Mouse (Mus musculus) testis, postnatal 10 days (tissue): ENCODE results near the gene Zfp639.

Source experiments
- DNase-seq: peaks from one replicate; pipeline ENCODE4 v3.0.0; 2021; ENCODE audit warnings: low spot score

The Zfp639 gene

GRCm38 (mm10) chr3:32509496-32510374 lies at the start of gene Zfp639:
Gene Zfp639, plus strand, starts transcription at chr3:32510259.
- DNase-seq = no peak

DNA sequence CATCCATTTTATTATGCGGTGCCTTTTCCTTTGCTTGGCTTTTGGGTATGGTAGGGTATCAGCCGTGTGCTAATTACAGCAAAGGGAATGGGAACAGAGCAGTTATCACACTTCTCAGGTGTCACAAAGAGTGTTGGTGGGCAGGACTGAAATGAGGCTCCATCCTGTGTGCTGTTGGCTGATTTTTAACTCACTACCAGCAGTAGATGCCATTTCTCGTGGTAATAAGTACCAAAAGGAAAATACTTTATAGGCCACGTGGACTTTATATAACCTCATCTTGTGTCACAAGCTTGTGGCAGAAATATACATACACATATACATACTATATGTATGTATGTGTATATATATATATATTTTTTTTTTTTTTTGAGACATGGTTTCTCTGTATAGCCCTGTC lies 42.7 kb upstream of the Zfp639 start:
- DNase-seq = no peak

- peak; percentile 7 for DNase-seq
Measured at GRCm38 (mm10) chr3:32468411-32468810, 41.6 kb upstream of the Zfp639 start.

DNA sequence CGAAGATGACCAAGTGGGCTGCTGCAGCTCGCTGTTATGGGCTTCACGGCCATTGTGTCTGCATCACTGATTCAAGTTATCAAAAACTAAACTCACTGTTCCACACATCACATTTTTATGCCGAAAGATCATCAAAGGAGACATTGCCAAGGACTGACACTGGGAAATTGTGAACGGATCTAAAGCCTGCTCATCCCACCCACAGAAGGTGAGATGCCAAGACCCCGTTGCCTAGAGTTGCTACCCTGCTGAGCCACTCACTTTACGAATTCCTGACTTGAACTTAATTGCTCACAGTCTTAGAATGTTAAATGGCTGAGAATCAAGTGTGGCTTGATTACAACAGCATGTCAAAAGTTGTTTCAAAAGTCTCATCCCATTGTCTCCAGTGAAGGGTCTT lies 39.6 kb upstream of the Zfp639 start:
- DNase-seq = no peak

- no peak for DNase-seq
Measured at GRCm38 (mm10) chr3:32471098-32471497, 39.0 kb upstream of the Zfp639 start.

GRCm38 (mm10) chr3:32472191-32472900 lies 37.7 kb upstream of the Zfp639 start:
- no peak for DNase-seq

- no peak for DNase-seq
Measured at GRCm38 (mm10) chr3:32473184-32473583, 36.9 kb upstream of the Zfp639 start.

DNA sequence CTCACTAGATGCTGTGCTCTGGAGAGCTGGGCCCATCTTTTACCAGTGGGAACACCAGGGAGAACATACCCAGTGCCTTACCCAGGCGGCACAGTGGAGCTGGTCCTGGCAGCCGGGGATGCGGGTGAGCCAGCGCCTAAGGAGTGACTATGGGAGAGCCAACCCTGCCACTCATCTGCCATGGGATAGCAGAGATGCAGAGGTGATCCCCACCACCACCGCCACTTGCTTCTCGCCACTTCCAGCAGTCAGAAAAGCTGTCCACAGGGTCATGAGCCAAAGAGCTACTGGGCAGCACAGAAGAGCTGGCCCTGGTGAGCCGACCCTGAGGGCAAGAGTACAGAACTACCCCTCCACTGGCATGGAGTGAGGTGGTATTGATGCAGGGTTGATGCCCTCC lies 30.1 kb upstream of the Zfp639 start:
- DNase-seq = no peak

GRCm38 (mm10) chr3:32483035-32483434 lies 27.0 kb upstream of the Zfp639 start:
- DNase-seq = no peak

- peak; percentile 31 for DNase-seq
Measured at GRCm38 (mm10) chr3:32486543-32486942, 23.5 kb upstream of the Zfp639 start.

GRCm38 (mm10) chr3:32488172-32488571 lies 21.9 kb upstream of the Zfp639 start:
- DNase-seq = no peak

- no peak for DNase-seq
Measured at GRCm38 (mm10) chr3:32490076-32490927, 19.8 kb upstream of the Zfp639 start.

DNA sequence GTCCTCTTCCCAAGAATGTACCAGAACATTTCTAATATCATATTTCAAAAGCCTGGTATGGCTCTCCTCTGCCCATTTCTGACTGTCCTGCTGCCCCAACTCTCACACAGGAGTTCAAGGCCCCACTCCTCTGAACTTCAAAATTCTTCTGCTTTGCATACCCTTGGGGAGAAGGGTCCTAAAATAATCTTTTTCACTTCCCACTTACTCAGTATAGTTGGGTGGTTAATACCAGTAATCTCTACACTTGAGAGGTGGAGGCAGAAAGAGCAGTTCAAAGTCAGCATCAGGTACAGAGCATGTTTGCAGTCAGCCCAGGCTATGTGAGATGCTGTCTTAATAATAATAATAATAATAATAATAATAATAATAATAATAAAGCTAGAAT lies 19.1 kb upstream of the Zfp639 start:
- no peak for DNase-seq

GRCm38 (mm10) chr3:32492097-32493090 lies 17.7 kb upstream of the Zfp639 start, which contains the start of gene Kcnmb3:
Gene Kcnmb3, minus strand, starts transcription at chr3:32492231.
- no peak for DNase-seq

- no peak for DNase-seq
Measured at GRCm38 (mm10) chr3:32494387-32495087, 15.5 kb upstream of the Zfp639 start.

DNA sequence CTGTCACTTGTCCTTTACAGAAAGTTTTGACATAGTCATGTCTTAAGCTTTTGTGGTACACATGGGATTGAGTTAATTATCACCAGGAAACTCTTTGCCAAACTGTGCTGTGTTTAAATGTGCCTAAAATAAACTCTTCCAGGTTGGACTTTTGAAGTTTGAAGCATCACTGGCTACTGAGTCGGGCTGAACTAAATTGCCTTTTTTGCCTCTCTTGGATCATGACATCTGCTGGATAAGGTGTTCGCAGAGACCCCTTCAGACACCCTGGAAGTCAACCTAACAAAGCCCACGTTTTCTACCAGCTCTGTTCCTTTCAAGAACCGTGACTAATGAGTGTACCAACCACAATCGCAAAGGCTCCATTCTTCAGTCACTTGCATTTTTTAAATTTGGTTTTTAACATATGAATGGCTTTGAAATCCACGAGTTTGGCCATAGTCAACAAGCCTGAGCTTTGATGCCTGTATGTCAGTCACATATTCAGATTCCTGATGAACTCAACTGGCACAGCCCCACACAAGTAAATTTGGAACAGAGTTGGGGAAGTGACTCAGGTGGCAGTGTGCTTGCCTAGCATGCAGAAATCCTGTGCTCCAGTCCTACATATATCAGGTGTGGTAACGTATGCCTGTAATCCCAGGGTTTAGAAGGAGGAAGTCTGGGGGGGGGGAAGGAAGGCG lies 14.8 kb upstream of the Zfp639 start:
- no peak for DNase-seq

GRCm38 (mm10) chr3:32495856-32496710 lies 14.0 kb upstream of the Zfp639 start:
- DNase-seq = no peak

- no peak for DNase-seq
Measured at GRCm38 (mm10) chr3:32496711-32497070, 13.4 kb upstream of the Zfp639 start.

DNA sequence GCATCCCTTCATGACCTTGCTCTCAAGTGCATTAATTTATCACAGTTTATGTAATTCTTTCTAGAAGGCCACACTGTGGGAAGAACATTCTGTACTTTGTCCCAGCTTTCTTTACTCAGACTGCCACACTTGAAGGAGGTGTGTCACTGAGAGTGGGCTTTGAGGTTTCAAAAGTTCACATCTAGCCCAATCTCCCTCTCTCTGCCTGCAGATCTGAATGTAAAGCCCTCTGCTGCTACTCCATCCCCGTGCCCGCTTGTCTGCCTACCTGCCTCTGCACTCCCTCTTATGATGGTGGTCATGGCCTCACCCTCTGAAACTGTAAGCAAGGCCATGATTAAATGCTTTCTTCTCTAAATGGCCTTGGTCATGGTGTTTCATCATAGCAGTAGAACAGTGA lies 9.7 kb upstream of the Zfp639 start:
- DNase-seq = no peak
